Mouse (Mus musculus): Measurements from ENCODE around the gene Olfr173. TPM values are rescaled to one million over a fixed set of nuclear protein-coding genes. Genes with fewer than 3 reads are reported as not detected.

Olfr173 gene
- polyA plus RNA-seq (2017; shearing (Covaris generic)) = 0.29 TPM

DNA sequence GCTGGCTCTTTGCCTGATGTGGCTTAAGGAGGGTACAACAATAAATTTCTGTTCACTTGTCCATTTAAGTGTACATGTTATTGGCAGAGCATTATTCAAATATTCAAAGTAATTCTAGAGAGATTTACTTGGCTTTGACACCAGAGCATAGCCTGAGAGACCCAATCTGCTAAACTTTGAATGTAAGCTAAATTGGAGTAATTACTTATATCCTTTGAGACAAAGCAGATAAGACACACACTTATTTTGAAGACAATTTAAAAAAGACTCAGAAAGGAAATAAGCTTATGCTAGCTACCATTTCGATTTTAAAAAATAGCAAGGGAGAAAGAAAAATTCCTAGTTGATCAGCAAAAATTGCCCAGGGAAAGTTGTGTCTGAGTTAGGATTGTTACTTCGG, at the start of gene Olfr173:
Gene Olfr173, minus strand, starts transcription at position 101 of the 400 bp plus-strand sequence.

DNA sequence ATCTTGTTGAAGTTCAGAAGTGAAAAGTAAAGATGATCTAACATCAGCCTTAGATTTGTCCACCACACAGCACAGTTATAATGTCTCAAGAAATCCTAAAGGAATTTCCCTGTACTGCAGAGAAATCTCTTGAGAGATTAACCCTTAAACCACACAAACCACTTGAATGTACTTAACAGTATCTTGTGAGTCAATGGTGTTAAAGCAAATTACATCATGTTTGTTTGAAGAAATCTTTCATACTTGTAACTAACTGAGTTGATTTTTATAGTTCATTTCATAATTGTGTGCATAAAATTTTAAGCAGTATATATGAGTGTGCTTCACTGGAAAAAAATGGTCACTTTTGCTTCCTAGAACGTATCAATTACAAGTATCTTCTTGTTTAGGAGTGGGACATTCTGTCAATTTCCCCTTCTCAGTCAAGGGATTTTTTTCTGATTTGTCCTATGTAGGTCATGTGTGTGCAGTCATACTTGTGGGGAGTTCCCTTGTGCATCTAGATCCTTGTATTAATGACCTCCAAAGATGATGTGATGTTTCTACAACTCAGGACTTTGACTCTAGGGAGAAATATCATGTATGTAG, 26.8 kb upstream of the Olfr173 start, which contains the start of gene Olfr175-ps1:
Gene Olfr175-ps1, minus strand, starts transcription at position 51 of the 588 bp plus-strand sequence.

DNA sequence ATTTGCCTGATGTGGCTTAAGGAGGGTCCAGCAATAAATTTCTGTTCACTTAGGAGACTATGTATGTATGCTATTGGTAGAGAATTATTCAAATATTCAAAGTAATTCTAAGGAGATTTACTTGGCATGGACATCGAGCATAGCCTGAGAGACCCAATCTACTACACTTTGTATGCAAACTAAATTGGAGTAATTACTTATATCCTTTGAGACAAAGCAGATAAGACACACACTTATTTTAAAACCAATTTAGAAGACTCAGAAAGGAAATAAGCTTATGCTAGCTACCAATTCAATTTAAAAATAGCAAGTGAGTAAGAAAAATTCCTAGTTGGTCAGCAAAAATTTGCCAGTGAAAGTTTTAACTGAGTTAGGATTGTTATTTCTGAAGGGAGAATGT, 37.0 kb downstream of the Olfr173 start, which contains the start of gene Olfr172:
Gene Olfr172, minus strand, starts transcription at position 101 of the 400 bp plus-strand sequence.

Other genes starting within 250 kb of the Olfr173 start
- gene Gm813, start 183.3 kb downstream of the Olfr173 start, polyA plus RNA-seq (2017; shearing (Covaris generic)) = not detected
- gene E330017A01Rik, start 161.5 kb downstream of the Olfr173 start, polyA plus RNA-seq (2017; shearing (Covaris generic)) = not detected
- gene Cpox, start 130.0 kb downstream of the Olfr173 start, polyA plus RNA-seq (2017; shearing (Covaris generic)) = 14.5 TPM
- not detected for gene Gpr15, start 81.2 kb downstream of the Olfr173 start, polyA plus RNA-seq (2017; shearing (Covaris generic))
- 72.7 TPM for gene Cldnd1, start 72.4 kb downstream of the Olfr173 start, polyA plus RNA-seq (2017; shearing (Covaris generic))
- gene Olfr172, start 37.1 kb downstream of the Olfr173 start, polyA plus RNA-seq (2017; shearing (Covaris generic)) = not detected
- not detected for gene Olfr175-ps1, start 26.5 kb upstream of the Olfr173 start, polyA plus RNA-seq (2017; shearing (Covaris generic))
- not detected for gene Olfr177, start 74.5 kb upstream of the Olfr173 start, polyA plus RNA-seq (2017; shearing (Covaris generic))
- not detected for gene Olfr178, start 91.8 kb upstream of the Olfr173 start, polyA plus RNA-seq (2017; shearing (Covaris generic))
- not detected for gene Olfr181, start 128.5 kb upstream of the Olfr173 start, polyA plus RNA-seq (2017; shearing (Covaris generic))
- not detected for gene Olfr180, start 129.1 kb upstream of the Olfr173 start, polyA plus RNA-seq (2017; shearing (Covaris generic))
- 0.15 TPM for gene Olfr183, start 195.1 kb upstream of the Olfr173 start, polyA plus RNA-seq (2017; shearing (Covaris generic))
- not detected for gene Olfr186, start 230.0 kb upstream of the Olfr173 start, polyA plus RNA-seq (2017; shearing (Covaris generic))
- gene Olfr187, start 239.5 kb upstream of the Olfr173 start, polyA plus RNA-seq (2017; shearing (Covaris generic)) = not detected

Data from naive thymus-derived CD4-positive, alpha-beta T cell, adult 5 months (primary cell).